Mouse (Mus musculus) telencephalon, adult 2 months (tissue): ENCODE data around the gene Tle3.

Experiments used
- DNase-seq: peaks from one replicate; pipeline ENCODE4 v3.0.0-alpha.2; 2011; ENCODE audit warnings: low read depth, low spot score

Gene Tle3

DNA sequence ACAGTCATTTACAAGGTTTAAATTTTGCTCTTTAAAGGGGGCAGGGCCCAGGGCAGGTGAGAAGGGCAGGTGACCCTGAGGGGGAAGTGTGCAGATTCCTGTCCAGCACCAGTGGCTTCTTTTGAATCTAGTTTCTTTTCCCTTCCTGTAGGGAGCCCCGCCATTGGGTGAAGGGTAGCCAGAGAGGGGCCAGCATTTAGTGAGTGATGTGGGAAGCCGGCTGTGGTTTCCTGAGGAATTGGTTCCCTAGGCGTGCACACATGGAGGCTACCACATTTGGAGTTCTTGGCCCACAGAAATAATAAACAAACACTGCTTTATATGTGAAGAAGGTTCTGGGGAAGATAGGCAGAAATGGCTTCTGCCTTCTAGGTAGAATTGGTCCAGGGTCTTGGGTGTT is 4.5 kb downstream of the Tle3 start:
- no peak for DNase-seq

DNA sequence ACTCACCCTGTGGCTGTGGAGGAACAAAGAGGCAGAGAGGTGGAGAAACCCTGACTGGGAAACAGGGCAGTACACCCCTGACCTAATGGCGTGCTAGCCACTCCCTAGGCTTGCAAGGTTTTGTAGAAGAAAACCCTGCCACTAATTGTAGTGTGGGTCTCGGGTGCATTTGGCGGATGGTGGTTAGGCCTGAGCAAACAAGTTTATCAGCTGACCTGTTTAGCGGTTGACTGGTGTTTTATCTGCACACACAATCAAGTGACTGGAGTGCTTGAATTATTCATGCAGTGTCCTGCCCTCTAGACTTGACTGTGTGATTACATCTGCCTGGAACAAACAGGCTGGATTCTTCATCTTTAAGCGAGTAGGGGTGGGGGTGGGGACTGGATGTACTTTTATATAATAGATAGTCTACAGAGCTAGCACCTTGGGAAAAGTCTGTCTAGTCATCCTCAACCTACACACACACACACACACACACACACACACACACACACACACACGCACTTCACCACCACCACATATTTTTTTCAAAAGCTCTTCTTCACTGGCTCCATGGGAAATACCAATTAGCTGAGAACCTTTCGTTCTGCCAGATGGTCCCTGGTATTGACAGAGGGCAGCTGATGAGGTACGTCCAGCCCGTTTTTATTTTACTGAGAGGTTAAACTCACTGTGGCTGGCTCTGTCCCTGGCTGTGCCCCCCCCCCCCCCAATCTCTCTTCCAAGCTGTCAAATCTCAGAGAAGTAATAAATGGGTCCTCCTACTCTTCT is 5.7 kb downstream of the Tle3 start:
- no peak for DNase-seq

DNA sequence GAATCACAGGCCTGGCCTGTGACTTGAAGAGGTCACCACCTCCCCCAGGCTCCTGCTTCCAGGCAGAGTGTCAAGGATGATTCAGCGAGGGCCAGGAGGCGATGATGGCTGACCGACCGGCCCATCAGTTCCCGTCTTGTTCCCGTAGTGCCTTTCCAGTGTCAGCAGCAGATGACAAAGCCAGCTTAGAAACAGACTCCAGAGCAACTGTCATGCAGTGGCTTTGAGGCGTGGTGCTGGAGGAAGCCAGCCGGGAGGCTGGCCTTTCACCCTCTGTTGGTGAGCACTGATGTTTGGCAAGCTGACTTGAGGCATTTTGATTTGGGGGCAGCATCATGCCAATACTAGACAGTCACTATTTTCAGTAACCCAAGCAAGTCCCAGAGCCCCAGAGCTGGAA is 6.3 kb downstream of the Tle3 start:
- DNase-seq: no peak

DNA sequence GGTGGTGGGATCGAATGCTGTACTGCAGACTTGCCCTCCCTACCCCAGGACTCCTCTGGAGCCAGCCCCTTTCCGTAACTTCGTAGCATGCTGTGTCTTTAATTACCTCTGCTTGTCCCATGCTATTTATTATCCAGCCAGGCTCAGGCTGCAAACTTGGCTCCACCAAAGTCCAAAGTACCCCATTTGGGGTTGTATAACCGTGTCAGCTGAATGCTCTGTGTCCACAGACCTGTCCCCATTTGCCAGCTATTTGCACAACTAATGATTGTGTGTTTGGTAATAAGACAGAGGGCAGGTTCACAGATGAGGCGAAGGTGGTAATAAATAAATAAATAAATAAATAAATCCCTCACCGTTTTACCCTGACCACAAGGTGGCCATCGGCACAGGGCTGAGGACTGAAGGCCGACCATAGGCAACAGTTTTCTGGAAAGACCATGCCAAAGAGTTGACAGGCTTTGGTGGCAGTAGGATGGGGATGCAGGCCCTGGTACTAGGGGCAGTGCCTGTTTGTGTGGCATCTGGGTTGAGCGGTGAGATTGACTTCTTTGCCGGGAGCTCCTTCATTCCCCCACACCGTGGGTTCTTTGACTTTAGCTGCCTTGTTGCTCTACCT is 7.0 kb downstream of the Tle3 start:
- no peak for DNase-seq

DNA sequence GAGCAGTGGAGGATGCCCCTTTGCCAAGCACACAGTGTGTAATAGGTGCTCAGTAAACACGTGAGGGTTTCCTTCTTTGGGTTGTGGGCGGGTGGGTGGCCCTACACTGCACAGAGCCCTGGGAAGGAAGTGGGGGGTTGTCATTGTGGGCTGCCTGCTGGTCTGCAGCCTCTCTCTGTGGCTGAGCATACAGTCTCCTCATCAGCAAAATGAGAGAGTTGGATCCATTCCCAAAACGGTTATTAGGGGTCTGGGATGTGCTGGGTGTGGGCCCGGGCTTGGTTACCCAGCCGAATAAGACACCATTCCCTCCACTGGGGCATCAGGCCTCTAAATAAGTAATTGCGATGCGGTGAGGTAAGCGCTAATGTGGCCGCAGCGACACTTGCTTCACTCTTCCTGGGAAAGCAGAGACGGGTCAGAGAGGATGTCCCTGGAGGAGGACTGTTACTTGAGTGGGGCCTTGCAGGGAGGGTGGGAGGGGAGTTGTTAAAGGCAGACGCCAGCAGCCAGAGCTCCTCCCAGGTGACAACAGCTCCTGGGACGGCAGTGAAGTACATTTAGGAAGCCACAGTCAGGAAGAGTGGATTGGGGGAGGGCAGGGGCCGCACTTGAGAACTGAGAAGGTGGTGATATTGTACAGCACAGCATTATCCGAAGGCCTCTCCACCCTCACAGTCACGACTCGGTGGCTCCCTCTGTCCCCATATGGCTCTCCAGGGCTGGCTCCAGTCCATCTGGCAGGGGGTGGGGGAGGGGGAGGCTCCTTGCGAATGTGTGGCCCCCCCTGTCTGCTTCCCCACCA is 8.3 kb downstream of the Tle3 start:
- DNase-seq: no peak

DNA sequence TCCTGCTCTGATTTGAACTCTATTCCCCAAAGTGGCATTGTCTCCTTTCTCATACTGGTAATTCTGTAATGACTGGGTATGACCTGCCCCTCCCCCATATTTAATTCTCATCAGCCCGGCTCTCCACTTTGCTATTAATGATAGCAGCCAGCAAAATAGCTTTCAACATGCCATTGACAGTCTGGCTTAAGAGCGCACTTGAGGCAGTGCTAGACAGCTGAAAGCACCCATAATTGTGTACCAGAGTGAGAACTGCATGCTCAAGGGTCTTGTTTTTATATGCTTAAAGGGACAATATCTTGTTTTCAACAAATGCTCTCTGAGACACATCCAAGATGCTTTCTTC is 8.9 kb downstream of the Tle3 start:
- no peak for DNase-seq

DNA sequence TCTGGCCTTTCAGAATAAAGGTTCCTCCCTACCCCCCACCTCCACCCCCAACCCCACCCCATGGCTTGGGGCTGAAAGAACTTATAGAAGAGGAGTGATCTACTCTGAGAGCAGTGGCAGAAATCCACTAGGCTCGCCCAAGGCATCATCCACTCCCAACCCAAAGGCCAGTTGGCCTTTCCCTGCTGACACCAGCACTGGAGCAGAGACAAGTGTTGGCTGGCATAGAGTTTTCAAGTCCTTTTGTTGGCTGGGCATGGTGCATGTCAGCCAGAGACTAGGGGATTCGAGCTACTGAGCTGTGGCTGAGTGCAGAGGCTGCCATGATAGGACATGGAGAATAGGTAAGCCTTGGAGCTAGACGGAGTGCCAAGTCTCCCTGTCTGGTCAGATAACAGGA is 9.3 kb downstream of the Tle3 start:
- DNase-seq: no peak

DNA sequence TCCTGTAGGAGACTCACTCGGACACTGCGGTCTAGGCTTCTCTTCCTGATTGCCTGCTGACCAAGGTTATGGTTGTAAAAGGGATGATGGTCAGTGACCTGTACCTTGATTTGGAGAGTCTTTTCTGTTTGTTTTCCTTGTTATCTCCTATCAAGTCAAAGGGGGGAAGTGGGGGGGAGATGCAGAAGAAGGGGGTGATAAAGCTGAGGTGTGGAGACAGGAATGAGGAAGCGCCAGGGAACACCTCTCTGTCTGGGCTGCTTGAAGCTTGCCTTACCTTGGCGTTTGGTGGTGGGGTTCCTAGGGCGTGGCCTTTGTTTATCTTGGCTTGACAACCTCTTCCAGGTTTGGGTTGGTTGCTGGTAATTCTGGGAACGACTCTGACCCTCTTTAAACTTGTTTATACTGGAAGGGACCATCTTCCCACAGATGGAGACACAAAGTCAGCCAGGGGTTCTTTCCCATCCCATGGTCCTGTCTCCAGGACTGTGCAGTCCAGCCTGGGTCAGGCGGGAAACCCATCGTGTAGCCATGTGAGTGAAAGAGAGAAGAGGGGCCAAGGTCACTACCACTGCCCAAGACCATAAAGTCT is 10.5 kb downstream of the Tle3 start:
- DNase-seq: no peak

DNA sequence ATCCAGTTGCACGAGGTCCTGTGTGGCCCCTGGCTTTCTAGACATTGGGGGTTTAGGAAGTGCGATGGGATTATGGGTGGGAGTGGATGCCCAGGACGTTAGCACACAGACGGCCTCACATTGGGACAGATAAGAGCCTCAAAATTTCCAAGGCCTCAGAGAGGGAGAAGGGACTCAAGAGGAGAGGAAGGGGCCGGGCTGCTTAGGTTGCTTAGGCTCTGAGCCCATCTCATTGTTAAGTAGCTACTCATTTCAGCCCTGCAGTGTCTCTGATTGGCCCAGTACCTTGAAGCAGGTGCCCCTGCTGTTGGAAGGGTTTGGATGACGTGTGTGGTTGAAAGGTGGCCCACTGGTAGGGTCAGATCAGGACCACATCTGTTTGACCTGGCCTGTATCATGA is 11.9 kb downstream of the Tle3 start:
- no peak for DNase-seq

DNA sequence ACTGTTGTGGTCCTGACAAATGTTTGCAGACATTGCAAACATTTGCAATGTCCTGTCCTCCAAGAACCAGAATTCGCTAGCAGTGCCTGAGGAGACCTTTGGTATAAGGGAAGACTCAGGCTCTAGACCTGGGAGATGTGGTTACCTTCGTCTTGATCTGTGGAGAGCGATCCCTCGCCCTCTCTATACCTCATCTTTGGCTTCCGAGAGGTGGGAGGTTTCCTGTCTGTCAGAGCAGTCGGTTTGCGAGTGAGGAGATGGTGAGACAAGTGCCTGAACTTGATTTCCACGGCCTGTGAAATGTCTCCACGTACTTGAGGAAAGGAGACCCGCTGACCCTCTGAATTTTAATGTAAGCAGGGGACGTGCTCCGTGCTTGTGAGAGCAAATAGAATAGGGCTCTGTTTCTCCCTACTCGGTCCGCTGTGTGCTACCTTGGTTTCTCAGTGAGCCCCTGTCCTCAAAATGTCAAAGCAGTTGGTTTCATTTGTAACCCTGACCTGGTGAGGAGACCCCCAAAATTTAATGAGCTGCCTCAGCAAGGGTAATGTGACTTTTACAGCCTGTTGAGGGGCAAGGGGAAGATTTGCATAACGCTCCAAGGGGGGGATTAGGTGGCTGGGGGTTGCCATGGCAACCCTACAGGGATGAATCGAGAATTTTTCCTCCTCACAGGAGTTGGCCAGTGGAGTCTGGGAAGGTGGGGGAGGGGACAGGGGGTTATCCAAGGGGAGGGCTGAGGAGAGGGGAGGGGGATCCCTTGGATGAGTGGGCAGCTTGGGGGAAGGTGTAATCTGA is 12.7 kb downstream of the Tle3 start:
- no peak for DNase-seq

DNA sequence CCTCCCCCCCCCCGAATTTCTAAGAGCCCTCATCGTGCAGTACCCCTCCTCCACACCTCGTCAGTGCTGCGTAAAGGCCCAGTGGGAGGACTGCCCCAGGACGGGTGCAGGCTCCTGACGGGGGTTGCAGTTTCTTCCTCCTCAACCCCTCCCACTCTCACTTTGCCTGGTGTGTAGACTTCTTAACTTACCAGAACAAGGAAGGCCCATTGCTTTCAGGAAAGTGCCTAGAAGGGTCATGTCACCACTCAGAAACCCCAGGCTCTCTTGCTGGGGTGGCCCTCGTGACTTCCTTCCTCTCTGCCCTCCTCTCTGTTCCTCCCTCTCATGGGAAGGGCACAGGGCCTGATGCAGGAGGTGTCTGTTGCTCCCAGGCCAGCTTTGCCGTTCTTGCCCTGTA is 13.6 kb downstream of the Tle3 start:
- no peak for DNase-seq

DNA sequence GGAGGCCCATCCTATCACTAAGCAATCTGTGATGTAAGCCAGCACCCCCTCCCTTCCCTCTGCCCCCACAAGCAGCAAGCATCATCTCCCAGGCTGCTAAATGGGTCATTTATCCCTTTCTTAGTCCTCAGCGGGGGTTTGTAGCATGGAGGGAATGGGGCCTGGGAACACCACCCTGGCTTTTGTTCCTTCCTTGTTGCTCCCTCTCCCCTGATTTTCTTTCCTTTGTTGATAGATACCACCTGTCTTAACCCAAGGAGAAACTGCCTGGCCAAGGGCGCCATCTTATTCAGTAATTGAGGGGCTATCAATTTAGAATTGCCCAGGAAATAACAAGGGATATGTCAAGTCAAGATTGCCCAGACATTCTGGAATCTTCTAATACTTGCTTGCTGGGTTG is 14.1 kb downstream of the Tle3 start:
- DNase-seq: no peak

DNA sequence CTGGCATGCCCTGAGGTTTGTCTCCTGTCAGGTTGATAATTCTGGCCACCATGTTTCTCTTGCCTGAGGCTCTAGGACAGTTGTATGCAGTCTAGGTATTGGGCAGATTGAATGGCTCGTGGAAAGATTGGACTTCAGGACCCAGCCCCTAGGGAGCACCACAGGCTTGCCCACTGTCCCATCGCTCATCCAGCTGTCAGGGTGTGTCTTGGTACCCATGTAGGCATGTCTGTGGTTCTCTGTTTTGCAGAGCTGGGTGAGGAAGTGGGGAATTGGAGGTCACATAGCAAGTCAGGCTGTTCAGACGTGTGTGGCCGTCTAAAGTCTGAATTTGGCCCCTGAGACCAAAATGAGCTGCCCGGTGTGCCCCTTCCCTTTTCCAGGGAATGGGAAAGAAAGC is 15.6 kb downstream of the Tle3 start:
- DNase-seq: no peak

DNA sequence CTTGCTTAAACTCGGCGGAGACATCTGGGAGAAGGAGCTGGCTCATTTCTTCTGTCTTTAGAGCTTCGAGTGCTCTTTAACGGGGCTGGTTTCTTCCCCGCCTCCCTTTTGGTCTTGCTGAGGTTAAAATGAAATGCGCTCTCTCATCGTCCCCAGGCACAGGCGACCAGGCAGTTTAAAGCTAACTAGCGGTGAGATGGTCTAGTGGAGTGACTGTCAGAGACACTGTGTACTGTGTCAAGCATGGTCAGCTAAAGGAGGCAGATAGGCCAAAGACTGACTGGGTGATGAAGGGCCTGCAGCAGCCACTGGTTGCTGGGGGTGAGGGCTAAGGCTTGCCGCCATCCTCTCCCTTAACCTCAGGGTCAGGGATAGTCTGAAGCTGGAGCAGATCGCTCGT is 16.0 kb downstream of the Tle3 start:
- DNase-seq: no peak

DNA sequence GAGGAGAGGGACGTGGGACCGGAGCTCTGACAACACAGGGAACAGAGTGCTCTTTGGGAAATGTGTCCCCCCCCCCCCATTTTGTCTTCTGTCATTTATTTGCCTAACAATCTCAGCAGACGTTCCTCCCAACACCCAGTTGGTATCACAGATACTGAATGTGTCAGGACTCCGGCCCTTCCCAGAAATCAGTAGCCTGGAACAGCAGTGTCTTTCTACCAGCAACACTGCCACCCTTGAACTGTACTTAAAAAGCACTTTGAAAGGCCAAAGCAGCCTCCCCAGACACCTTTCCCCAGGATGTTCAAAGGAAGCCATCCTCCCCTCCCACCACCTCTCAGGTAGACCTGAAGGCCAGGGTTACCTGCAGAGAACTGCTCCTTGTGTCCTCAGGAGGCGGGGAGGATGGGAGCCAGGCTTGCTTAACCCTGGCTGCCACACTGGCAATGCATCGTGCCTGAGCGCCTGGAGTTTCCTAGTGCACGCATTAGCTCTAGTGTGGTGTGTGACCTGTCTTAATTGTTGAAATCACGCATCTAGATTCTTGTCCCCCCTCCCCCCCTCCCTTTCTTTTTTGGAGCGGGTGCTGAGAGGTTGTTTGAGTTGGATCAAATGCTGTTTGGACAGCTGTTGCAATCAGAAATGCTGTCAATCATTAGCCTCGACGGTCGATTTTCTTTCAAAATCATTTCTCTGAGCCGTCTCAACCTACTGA is 16.7 kb downstream of the Tle3 start:
- no peak for DNase-seq

DNA sequence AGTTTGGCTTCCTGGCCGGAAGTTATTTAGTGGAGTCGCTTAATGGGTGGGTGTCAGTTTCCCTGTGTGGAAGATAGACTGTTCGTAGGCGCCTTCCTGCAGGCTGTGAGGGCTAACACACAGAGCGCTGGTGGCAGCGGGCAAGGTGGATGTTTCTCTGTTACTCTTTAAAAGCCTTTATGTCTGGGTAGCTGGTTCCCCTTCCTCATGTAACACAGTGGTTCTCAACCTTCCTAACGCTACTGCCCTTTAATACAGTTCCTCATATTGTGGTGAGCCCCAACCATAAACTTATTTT is 17.2 kb downstream of the Tle3 start:
- DNase-seq: no peak

DNA sequence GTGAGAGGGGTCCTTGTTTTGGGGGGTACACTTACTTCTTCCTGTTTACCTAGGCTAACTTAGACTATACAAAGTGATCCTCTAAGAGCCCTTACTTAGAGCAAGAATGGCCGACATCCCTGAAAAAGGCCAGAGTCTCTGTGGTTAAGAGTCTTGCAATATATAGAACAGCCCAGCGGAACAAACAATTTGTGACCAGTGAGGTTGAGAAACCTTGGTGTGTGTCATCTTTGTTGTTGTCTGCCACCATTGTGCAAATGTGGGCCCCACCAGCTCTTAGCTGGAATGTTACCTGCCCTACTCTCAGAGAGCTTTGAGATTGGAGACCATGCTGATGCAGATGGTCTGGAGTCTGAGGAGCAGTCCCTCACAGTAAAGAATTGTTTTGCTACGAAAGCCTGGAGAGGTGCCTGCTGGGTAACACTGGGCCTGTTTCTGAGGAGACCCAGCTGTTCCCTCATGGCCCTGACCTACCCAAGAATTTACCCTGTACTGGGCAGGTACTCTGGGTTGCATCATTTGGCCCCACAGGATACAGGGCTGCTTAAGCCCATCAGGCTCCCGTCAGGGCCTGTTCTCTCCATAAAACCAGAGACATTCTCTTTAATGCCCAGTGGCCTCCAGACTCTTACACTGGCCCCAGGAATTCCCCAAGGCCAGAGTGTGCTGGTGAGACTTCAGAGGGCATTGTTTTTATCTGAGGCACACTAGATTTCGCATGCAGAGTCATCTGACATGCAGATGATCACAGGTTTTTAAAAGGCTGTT is 19.6 kb downstream of the Tle3 start:
- no peak for DNase-seq

DNA sequence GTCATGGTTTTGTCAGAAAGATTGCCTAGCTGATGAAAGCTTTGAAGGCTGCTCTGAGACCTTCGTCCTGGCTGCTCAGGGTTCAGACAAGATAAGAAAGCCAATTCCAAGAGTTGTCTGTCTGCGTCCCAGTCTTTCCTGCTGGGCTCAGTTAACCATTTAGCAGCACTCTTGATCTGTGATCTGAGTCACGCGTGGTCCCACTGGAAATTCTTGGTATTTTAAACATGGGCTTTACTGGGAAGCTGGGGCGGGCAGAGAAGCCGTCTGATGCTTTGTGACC is 20.1 kb downstream of the Tle3 start:
- DNase-seq: no peak

DNA sequence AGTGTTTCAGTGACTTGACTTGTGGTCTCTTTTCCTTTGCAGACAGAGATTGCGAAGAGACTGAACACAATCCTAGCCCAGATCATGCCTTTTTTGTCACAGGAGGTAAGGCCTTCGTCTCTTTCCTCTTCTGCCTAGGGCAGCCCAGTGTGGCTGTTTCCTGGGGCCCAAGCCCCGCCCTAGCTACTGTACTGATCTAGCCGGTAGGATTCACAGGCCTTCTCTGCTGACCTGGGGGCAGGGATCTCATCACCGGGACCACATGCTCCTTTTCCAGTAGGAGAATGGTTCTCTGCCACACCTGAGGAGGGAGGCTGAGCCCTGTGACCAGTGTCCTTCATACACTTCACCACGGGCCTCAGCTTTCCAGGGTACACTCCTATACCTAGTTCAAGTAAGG is 21.0 kb downstream of the Tle3 start:
- DNase-seq: no peak

DNA sequence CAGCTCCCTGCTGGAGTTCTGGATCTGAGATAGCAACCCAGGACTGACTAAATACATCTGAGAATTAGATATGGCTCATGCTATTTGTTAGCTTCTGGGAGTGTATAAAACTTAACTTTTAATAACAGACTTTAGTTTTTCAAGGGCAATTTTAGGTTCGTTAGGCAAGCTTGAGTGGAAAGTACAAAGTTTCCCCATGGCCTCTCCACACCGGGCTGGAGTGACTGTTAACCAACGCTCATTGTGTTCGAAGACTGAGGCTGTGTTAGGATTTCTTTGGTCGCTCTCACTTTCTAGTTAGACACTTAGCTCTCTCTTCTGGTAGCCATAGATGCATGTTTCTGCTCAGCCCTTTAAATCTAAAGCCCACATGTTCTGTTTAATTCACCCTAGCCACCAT is 21.7 kb downstream of the Tle3 start:
- no peak for DNase-seq

DNA sequence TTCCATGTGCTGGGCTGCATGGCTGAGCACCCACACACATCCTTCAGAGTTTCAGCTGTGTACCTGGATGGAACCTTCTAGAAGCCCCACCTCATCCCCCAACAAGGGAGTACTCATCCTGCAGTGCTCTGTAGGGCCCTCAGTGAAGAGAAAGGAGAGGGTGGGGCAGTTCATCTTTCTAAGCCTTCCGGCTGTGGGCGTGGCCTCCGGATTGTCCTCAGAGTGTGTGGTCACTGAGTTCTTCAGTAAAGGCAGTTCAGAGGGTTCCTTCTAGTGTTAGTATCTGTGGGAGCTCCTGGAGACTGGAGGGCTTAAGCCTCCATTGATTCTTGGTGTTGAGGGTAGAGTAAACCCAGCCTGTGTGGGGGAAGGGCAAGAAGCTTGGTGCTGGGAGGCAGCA is 22.9 kb downstream of the Tle3 start:
- no peak for DNase-seq
